Mouse (Mus musculus) urinary bladder, postnatal 36 days (tissue): ENCODE measurements around the gene Pou3f1.

Source experiments
- DNase-seq, 2 experiments: peaks; one replicate each; pipeline ENCODE4 v3.0.0; 2022; ENCODE audit warnings: low spot score in 2 of 2, mixed read lengths in 1 of 2

The Pou3f1 gene

DNA sequence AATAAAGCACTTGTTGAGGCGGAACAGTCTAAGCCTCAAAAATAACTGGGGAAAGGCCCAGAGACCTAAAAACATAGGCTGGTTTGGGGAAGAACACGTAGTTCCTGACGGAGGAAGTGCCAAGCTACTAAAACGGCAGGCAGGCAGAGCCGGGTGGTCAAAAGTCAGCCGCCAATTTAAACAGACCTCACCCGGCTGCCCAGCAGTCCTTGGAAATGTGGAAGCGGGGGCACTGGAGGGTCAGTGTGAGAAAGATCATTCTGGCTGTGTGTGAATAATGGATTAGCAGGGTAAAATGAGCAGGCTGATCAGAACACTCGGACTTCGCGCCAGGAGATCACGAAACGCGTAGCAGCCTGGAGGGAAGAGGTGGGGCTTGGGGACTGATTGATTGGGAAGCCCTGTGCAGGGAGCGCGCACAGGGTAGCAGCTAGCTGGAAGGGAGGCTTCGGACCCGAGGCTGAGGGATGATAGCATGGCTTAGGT lies 53.4 kb downstream of the Pou3f1 start:
- no peak for DNase-seq
